Mouse (Mus musculus): ENCODE results near the gene Adamtsl1. TPM values are rescaled to one million over a fixed set of nuclear protein-coding genes. Genes with fewer than 3 reads are reported as not detected.

Gene Adamtsl1
- polyA plus RNA-seq, 1 experiment = 7.0 TPM

DNA sequence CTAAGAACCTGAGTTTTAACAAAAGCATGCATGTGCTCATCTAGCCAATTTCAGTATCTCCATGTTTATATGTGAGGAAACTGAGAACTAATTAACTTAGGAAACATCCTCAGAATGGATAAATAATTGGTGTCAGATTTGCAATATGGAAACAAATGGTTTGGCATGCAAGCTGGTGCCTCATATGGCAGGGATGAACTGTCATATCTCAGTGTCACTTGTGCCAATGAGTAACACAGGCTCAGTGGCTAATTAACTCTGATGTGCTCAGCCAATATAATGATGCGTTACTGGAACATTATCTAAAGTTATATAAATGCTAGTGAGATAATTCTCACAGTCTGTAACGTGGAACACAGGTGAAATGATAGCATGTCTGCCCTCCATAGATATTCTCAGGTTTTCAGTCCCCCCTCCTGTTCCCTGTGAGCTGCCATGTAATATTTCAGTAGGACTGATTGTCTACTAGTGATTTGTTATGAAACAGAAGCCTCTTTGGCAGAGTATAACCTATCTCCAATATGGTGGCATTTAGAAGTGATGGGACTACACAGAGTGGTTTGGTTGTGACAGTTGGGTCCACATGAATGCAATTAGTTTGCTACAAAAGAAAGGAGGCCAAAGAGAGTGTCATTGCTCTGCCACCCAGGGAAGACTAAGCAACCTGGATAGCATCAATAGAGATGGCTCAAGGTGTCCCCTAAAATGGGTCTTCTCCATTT is 376.1 kb downstream of the Adamtsl1 start:
- DNase-seq (ENCODE audit: extremely low spot score in 1 of 2, low spot score in 1 of 2) = no peak

GRCm38 (mm10) chr4:85901316-85901715 is 387.3 kb downstream of the Adamtsl1 start:
- DNase-seq (ENCODE audit: extremely low spot score in 1 of 2, low spot score in 1 of 2) = no peak

DNA sequence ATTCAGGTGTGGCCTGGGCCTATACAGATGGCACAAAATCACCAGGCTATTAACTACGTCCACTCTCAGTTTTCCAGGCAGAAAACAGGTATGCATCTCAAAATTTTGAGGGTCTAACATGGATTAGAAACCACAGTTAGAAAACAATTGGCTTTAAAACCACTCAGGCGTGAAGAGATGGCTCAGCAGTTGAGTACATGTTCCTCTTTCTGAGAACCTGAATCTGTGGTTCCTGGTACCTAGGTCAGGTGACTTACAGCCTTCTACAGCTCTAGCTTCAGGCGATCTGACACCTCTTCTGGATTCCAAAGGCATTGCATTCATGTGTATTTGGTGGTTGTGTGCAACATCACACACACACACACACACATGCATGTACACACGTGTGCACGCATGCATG is 390.2 kb downstream of the Adamtsl1 start:
- no peak for DNase-seq (ENCODE audit: extremely low spot score in 1 of 2, low spot score in 1 of 2)

DNA sequence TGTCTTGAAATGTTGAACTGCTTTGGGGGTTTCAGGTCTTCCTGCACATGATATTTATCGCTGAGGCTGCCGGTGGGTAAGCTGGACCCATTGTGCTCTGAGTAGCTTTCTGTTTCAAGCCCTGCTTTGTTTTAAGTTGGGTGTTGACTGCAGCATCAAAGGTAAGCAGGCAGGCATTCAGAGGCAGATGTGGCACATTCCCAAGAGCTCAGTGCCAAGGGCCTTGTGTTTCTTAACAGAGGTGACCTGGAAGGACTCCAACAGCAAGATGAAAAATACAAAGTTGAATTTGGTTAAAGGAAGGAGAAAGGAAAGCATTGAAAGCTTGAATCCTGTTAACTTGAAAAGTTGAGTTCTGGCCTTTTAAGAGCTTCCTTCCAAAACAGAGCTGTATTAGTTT is 402.1 kb downstream of the Adamtsl1 start:
- DNase-seq (ENCODE audit: extremely low spot score in 1 of 2, low spot score in 1 of 2) = no peak

GRCm38 (mm10) chr4:85918366-85918765 is 404.4 kb downstream of the Adamtsl1 start:
- DNase-seq (ENCODE audit: extremely low spot score in 1 of 2, low spot score in 1 of 2) = peak in 1 of 2 experiments; percentile 21

DNA sequence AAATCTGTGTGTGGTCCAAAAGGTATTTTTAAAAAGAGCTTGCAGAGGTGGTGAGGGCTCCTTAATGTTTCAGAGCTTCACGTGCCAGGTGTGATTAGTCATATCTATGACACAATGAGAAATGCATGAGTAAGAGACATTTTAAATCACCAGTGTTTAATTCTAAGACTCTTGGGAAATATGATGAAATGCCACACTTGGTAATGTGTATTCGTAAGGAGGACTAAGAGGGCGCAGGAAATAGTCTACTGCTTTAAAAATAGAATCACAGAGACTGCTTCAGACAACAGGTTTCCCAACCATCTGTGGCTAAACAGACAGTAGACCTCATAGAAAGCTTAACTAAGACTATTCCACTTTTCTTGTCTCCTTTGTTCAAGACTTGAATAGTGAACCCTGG is 406.5 kb downstream of the Adamtsl1 start:
- DNase-seq (ENCODE audit: extremely low spot score in 1 of 2, low spot score in 1 of 2) = peak in 1 of 2 experiments; percentile 35

DNA sequence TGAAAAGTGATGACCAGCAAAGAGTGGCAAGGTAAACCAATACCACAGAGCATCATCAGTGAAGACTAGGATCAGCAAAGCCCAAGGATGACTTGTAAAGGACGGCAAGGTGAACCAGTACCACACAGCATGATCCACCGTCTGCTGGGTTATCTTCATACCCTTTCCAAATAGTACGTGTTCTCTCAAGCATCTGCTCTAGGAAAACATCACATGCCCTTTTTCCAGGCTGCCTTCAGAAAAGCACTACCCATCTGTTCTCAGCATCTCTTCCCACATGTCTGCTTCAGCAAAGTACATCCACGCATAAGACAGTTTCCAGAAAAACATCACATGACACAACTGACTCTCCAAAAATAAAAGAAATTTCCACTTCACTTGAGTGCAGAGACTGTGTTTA is 408.8 kb downstream of the Adamtsl1 start:
- DNase-seq (ENCODE audit: extremely low spot score in 1 of 2, low spot score in 1 of 2) = peak; percentile 57 to 72

GRCm38 (mm10) chr4:85932129-85932528 is 418.2 kb downstream of the Adamtsl1 start:
- DNase-seq (ENCODE audit: extremely low spot score in 1 of 2, low spot score in 1 of 2) = no peak

GRCm38 (mm10) chr4:85939460-85939859 is 425.5 kb downstream of the Adamtsl1 start:
- DNase-seq (ENCODE audit: extremely low spot score in 1 of 2, low spot score in 1 of 2) = no peak

DNA sequence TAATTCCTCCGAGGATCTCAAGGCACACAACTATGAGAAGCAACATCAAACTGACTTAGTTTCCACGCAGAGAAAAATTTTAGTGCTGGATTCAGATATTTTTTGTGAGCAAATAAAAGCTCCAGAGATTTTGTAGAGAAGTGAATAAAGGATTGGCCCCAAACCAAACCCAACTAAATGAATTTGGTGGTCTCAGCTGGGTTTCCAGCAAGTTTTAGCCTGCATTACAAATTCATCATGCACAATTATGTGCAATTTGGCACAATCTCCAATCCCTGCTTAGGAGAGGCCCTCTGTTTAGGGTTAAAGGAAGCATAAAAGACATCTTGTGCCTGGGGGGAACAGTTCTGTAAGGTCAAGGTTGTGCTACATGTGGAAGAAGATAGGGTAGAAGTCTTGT is 427.9 kb downstream of the Adamtsl1 start:
- DNase-seq (ENCODE audit: extremely low spot score in 1 of 2, low spot score in 1 of 2) = no peak

- no peak for DNase-seq (ENCODE audit: extremely low spot score in 1 of 2, low spot score in 1 of 2)
Observed at GRCm38 (mm10) chr4:85953590-85953989, 439.6 kb downstream of the Adamtsl1 start.

DNA sequence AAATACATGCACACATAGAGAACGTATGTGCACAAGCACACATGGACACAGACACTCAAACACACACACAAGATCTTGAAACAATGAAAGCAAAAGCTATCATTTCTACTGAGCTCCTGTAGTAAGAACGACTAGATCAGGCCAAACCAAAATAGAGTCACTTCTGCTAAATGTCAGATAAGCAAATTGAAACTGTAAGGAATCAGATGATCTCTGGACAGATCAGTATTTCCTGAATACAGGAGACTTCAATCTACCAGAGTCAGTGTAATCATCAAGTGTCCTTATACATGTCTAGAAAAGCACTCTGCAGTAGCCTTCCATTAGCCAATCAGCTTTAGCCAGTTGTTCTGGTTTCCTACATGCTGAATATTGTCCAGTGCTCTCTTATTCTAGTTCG is 441.4 kb downstream of the Adamtsl1 start:
- DNase-seq (ENCODE audit: extremely low spot score in 1 of 2, low spot score in 1 of 2) = no peak

GRCm38 (mm10) chr4:85957266-85957665 is 443.3 kb downstream of the Adamtsl1 start:
- DNase-seq (ENCODE audit: extremely low spot score in 1 of 2, low spot score in 1 of 2) = no peak

GRCm38 (mm10) chr4:85957879-85958278 is 443.9 kb downstream of the Adamtsl1 start:
- no peak for DNase-seq (ENCODE audit: extremely low spot score in 1 of 2, low spot score in 1 of 2)

DNA sequence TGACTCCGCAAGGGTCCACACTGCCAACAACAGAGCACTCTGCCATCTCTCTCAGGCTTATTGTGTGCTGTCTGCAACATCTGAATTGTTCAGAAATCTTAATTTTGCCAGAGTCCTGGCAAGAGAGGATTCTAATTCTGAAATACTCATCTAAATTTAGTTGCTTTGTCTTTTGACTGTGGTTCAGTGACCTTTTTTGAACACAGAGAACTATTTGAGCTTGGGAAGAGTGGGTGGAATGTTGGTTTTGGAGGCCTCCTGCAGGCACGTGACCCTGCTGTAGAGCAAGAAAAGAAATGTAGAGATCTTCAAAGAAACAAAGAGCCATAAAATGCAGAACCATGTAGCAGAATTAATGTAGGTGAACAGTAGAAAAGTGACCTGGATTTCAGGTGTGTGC is 445.0 kb downstream of the Adamtsl1 start:
- DNase-seq (ENCODE audit: extremely low spot score in 1 of 2, low spot score in 1 of 2) = no peak

GRCm38 (mm10) chr4:85976188-85976587 is 462.2 kb downstream of the Adamtsl1 start:
- DNase-seq (ENCODE audit: extremely low spot score in 1 of 2, low spot score in 1 of 2) = no peak

DNA sequence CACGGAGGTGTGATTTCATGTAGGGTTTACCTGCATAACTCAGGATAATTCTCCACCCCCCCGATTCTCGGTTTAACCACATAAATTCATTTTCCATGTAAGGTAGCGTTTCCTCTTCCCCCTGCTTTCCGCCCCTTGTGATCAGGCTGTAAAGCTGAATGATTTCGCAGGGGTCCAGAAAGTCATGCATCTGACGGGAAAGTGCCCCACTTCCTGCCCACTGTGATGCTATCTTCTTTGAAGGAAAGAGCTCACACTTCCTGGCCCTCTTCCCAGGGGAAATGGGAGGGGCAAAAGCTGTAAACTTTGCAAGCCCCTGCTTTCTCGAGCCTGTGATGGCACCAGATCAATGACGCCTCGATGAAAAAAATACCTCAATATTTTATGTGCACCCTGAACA is 465.2 kb downstream of the Adamtsl1 start:
- no peak for DNase-seq (ENCODE audit: extremely low spot score in 1 of 2, low spot score in 1 of 2)

DNA sequence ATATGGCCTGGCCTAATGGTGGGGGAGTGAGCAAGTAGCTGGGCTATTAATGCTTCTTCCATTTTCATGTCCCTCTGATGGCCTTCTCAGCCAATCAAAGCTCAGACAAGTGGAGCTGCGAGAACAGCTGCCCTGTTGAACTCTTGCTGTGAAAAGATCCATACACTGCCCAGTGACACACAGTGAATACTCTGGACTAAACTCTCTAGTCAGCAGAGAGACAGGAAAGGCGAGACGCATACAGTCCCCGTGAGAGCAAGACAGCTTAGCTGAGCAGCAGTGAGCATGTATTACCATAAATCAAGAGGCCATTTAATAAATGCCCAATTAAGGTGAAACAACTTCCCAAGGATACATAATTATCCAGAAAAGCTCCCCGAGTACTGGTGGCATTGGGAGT is 492.6 kb downstream of the Adamtsl1 start:
- no peak for DNase-seq (ENCODE audit: extremely low spot score in 1 of 2, low spot score in 1 of 2)

GRCm38 (mm10) chr4:86013640-86014039 is 499.7 kb downstream of the Adamtsl1 start:
- peak; percentile 20 to 28 for DNase-seq (ENCODE audit: extremely low spot score in 1 of 2, low spot score in 1 of 2)

DNA sequence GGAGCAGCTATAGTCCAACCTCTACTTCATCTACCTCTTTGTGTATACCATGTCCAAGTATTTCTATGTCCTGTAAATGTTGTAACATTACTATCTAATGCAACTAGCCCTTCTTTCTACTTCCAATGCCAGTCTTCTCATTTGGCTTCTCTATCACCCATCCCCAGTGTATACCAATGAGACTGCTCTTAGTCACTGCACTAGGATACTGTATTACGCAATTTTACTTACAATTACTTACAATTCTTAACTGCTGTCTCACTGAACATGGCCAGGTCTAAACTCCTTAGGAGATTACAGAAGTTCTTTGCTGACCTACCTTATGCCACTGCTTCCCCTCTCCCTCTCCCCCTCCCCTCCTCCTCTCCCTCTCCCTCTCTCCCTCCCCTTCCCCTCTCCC is 505.0 kb downstream of the Adamtsl1 start:
- no peak for DNase-seq (ENCODE audit: extremely low spot score in 1 of 2, low spot score in 1 of 2)

GRCm38 (mm10) chr4:86019586-86019985 is 505.6 kb downstream of the Adamtsl1 start:
- DNase-seq (ENCODE audit: extremely low spot score in 1 of 2, low spot score in 1 of 2) = no peak

- DNase-seq (ENCODE audit: extremely low spot score in 1 of 2, low spot score in 1 of 2) = no peak
Observed at GRCm38 (mm10) chr4:86020372-86021090, 506.6 kb downstream of the Adamtsl1 start.
